Mouse (Mus musculus): ENCODE data around the gene Tgfbrap1. TPM values are rescaled to one million over a fixed set of nuclear protein-coding genes. Genes with fewer than 3 reads are reported as not detected.
A peak's percentile ranks its signal among the peaks of the same experiment; 100 is the strongest.

Tgfbrap1 gene
- polyA plus RNA-seq, 2 experiments, result 2.7 to 4.7 TPM

GRCm38 (mm10) chr1:43143284-43143683, 44.8 kb upstream of the Tgfbrap1 start:
- Histone ChIP-seq H3K4me1 (replicated peaks; ENCODE audit: control insufficient read depth in 2 of 2, insufficient read depth in 2 of 2, low read length in 1 of 2) (no peaks in the 10 kb centered on the region), H3K4me3 (ENCODE audit: insufficient read depth in 1 of 2, low read depth in 2 of 2, low read length in 2 of 2) (no peak overlapping the region), H3K36me3 (replicated peaks; ENCODE audit: control insufficient read depth, insufficient read depth, low read depth) (no peaks in the 10 kb centered on the region), H3K27me3 (ENCODE audit: control insufficient read depth, insufficient read depth, low read length) (no peaks in the 10 kb centered on the region), H3K9ac (replicated peaks) (no peak overlapping the region), H3K4me2 (ENCODE audit: low read depth) (no peak overlapping the region), H3K9me3 (ENCODE audit: control insufficient read depth, low read length) (no peaks in the 10 kb centered on the region), H3K27ac (no peak overlapping the region)
- ATAC-seq (ENCODE audit: insufficient read depth), result no peak
- WGBS (ENCODE audit: insufficient replicate concordance), result 67% methylated on average over 4 of the region's 4 CpGs
- no peak for DNase-seq (ENCODE audit: low read depth in 3 of 3, low spot score in 3 of 3)
- TF ChIP-seq EP300 (IDR thresholded peaks at IDR 0.05; ENCODE audit: low read depth) (no peak), CTCF (IDR thresholded peaks at IDR 0.05; ENCODE audit: low read depth) (peak; percentile 21; the same call in 1 of the 2 replicates)

- DNase-seq (ENCODE audit: low read depth in 3 of 3, low spot score in 3 of 3), result no peak
- H3K9me3 ChIP-seq (ENCODE audit: control insufficient read depth, low read length), result no peaks in the 10 kb centered on the region
- H3K4me2 ChIP-seq (ENCODE audit: low read depth), result no peak overlapping the region
- H3K27me3 ChIP-seq (ENCODE audit: control insufficient read depth, insufficient read depth, low read length), result no peaks in the 10 kb centered on the region
- no peak overlapping the region for H3K9ac ChIP-seq (replicated peaks)
- no peak for ATAC-seq (ENCODE audit: insufficient read depth)
- H3K4me1 ChIP-seq (replicated peaks; ENCODE audit: control insufficient read depth in 2 of 2, insufficient read depth in 2 of 2, low read length in 1 of 2), result no peaks in the 10 kb centered on the region
- no peak overlapping the region for H3K27ac ChIP-seq
- H3K4me3 ChIP-seq (ENCODE audit: insufficient read depth in 1 of 2, low read depth in 2 of 2, low read length in 2 of 2), result no peak overlapping the region
- TF ChIP-seq EP300 (IDR thresholded peaks at IDR 0.05; ENCODE audit: low read depth) (no peak), CTCF (IDR thresholded peaks at IDR 0.05; ENCODE audit: low read depth) (no peak)
- WGBS (ENCODE audit: insufficient replicate concordance), result 78% methylated on average over 6 of the region's 6 CpGs
- H3K36me3 ChIP-seq (replicated peaks; ENCODE audit: control insufficient read depth, insufficient read depth, low read depth), result no peaks in the 10 kb centered on the region
These were observed 44.4 kb upstream of the Tgfbrap1 start for GRCm38 (mm10) chr1:43142849-43143248.

GRCm38 (mm10) chr1:43141555-43141961, 43.1 kb upstream of the Tgfbrap1 start:
- 68% methylated on average over 11 of the region's 11 CpGs for WGBS (ENCODE audit: insufficient replicate concordance)
- Histone ChIP-seq H3K9ac (replicated peaks) (no peak overlapping the region), H3K27ac (no peak overlapping the region), H3K27me3 (ENCODE audit: control insufficient read depth, insufficient read depth, low read length) (no peaks in the 10 kb centered on the region), H3K4me1 (replicated peaks; ENCODE audit: control insufficient read depth in 2 of 2, insufficient read depth in 2 of 2, low read length in 1 of 2) (no peaks in the 10 kb centered on the region), H3K4me3 (ENCODE audit: insufficient read depth in 1 of 2, low read depth in 2 of 2, low read length in 2 of 2) (no peak overlapping the region), H3K4me2 (ENCODE audit: low read depth) (no peak overlapping the region), H3K36me3 (replicated peaks; ENCODE audit: control insufficient read depth, insufficient read depth, low read depth) (no peaks in the 10 kb centered on the region), H3K9me3 (ENCODE audit: control insufficient read depth, low read length) (no peaks in the 10 kb centered on the region)
- DNase-seq (ENCODE audit: low read depth in 3 of 3, low spot score in 3 of 3) (no peak), ATAC-seq (ENCODE audit: insufficient read depth) (no peak)
- TF ChIP-seq CTCF (IDR thresholded peaks at IDR 0.05; ENCODE audit: low read depth) (no peak), EP300 (IDR thresholded peaks at IDR 0.05; ENCODE audit: low read depth) (no peak)

GRCm38 (mm10) chr1:43139587-43140266, 41.3 kb upstream of the Tgfbrap1 start:
- H3K9me3 ChIP-seq (ENCODE audit: control insufficient read depth, low read length), result no peaks in the 10 kb centered on the region
- H3K4me1 ChIP-seq (replicated peaks; ENCODE audit: control insufficient read depth in 2 of 2, insufficient read depth in 2 of 2, low read length in 1 of 2), result no peaks in the 10 kb centered on the region
- peak; percentile 59 to 61 (median 60) for DNase-seq (ENCODE audit: low read depth in 3 of 3, low spot score in 3 of 3)
- H3K27me3 ChIP-seq (ENCODE audit: control insufficient read depth, insufficient read depth, low read length), result no peaks in the 10 kb centered on the region
- H3K27ac ChIP-seq, result no peak overlapping the region
- no peaks in the 10 kb centered on the region for H3K36me3 ChIP-seq (replicated peaks; ENCODE audit: control insufficient read depth, insufficient read depth, low read depth)
- no peak overlapping the region for H3K4me2 ChIP-seq (ENCODE audit: low read depth)
- no peak for ATAC-seq (ENCODE audit: insufficient read depth)
- H3K4me3 ChIP-seq (ENCODE audit: insufficient read depth in 1 of 2, low read depth in 2 of 2, low read length in 2 of 2), result no peak overlapping the region
- H3K9ac ChIP-seq (replicated peaks), result no peak overlapping the region
- WGBS (ENCODE audit: insufficient replicate concordance), result 42% methylated on average over 8 of the region's 8 CpGs
- TF ChIP-seq EP300 (IDR thresholded peaks at IDR 0.05; ENCODE audit: low read depth) (no peak), CTCF (IDR thresholded peaks at IDR 0.05; ENCODE audit: low read depth) (peak; percentile 97)

- H3K9me3 ChIP-seq (ENCODE audit: control insufficient read depth, low read length), result no peaks in the 10 kb centered on the region
- H3K36me3 ChIP-seq (replicated peaks; ENCODE audit: control insufficient read depth, insufficient read depth, low read depth), result no peaks in the 10 kb centered on the region
- 53% methylated on average over 15 of the region's 15 CpGs for WGBS (ENCODE audit: insufficient replicate concordance)
- ATAC-seq (ENCODE audit: insufficient read depth) (no peak), DNase-seq (ENCODE audit: low read depth in 3 of 3, low spot score in 3 of 3) (no peak)
- H3K4me1 ChIP-seq (replicated peaks; ENCODE audit: control insufficient read depth in 2 of 2, insufficient read depth in 2 of 2, low read length in 1 of 2), result no peaks in the 10 kb centered on the region
- TF ChIP-seq CTCF (IDR thresholded peaks at IDR 0.05; ENCODE audit: low read depth) (peak; percentile 71), EP300 (IDR thresholded peaks at IDR 0.05; ENCODE audit: low read depth) (no peak)
- H3K4me3 ChIP-seq (ENCODE audit: insufficient read depth in 1 of 2, low read depth in 2 of 2, low read length in 2 of 2), result no peak overlapping the region
- H3K9ac ChIP-seq (replicated peaks), result no peak overlapping the region
- no peaks in the 10 kb centered on the region for H3K27me3 ChIP-seq (ENCODE audit: control insufficient read depth, insufficient read depth, low read length)
- no peak overlapping the region for H3K27ac ChIP-seq
- H3K4me2 ChIP-seq (ENCODE audit: low read depth), result no peak overlapping the region
These were observed 39.9 kb upstream of the Tgfbrap1 start for GRCm38 (mm10) chr1:43138268-43138812.
